Mouse (Mus musculus) ES-E14 (cell line): ENCODE data around the gene Pip5k1a. TPM values are rescaled to one million over a fixed set of nuclear protein-coding genes. Genes with fewer than 3 reads are reported as not detected.
"Not testable (repeated sequence)": the region's sequence is repeated elsewhere in the genome, so short reads cannot be mapped to it uniquely, and the experiment has no call there.

ENCODE experiments used
- DNase-seq: peaks from one replicate; pipeline ENCODE4 v3.0.0-alpha.2; 2013; ENCODE audit warnings: low read depth, low spot score
- H3K27ac ChIP-seq: 2 replicates; pipeline ENCODE4 v1.5.1; 2012; ENCODE audit warnings: low read depth, mild to moderate bottlenecking, low read length, moderate library complexity, mixed read lengths; ENCODE audit not compliant: poor library complexity, insufficient read depth, severe bottlenecking
- H3K36me3 ChIP-seq: 2 replicates; pipeline ENCODE4 v1.6.1; 2012; ENCODE audit warnings: mild to moderate bottlenecking, low read length, moderate library complexity, mixed read lengths; ENCODE audit not compliant: control insufficient read depth, poor library complexity, insufficient read depth, severe bottlenecking
- H3K4me1 ChIP-seq, 2 experiments: fragments of 150-350 bp in 1 of 2; sonication (generic) in 1 of 2; 2 replicates each; pipeline ENCODE4 v1.6.1; 2012; ENCODE audit warnings: low read length in 2 of 2, mild to moderate bottlenecking in 1 of 2, mixed read lengths in 1 of 2; ENCODE audit not compliant: control insufficient read depth in 2 of 2, insufficient read depth in 2 of 2, poor library complexity in 1 of 2
- H3K4me3 ChIP-seq, 2 experiments: fragments of 150-350 bp in 1 of 2; sonication (generic) in 1 of 2; 2 replicates each; pipeline ENCODE4 v1.5.1; 2012; ENCODE audit warnings: low read length in 2 of 2, low read depth in 1 of 2, mild to moderate bottlenecking in 1 of 2, mixed read lengths in 1 of 2; ENCODE audit not compliant: insufficient read depth in 1 of 2, poor library complexity in 1 of 2, severe bottlenecking in 1 of 2
- H3K9ac ChIP-seq: 2 replicates; pipeline ENCODE4 v1.6.1; 2012; ENCODE audit warnings: low read depth, mild to moderate bottlenecking, low read length, mixed read lengths; ENCODE audit not compliant: poor library complexity, insufficient read depth, severe bottlenecking
- H3K9me3 ChIP-seq: fragments of 150-350 bp; sonication (generic); 2 replicates; pipeline ENCODE4 v1.6.1; 2012; ENCODE audit warnings: low read depth, mild to moderate bottlenecking, low read length; ENCODE audit not compliant: control insufficient read depth, insufficient read depth
- CHD2 ChIP-seq: IDR thresholded peaks from 2 replicates; pipeline ENCODE4 v1.6.1; 2014; ENCODE audit warnings: mild to moderate bottlenecking, low read depth, low read length, inconsistent platforms
- HCFC1 ChIP-seq: IDR thresholded peaks from 2 replicates; pipeline ENCODE4 v1.6.1; 2012; ENCODE audit warnings: low read length, inconsistent platforms, borderline replicate concordance; ENCODE audit not compliant: insufficient read depth
- MAFK ChIP-seq: IDR thresholded peaks from 2 replicates; pipeline ENCODE4 v1.6.1; 2014; ENCODE audit warnings: mild to moderate bottlenecking, low read depth, low read length, inconsistent platforms; ENCODE audit not compliant: insufficient read depth
- ZC3H11A ChIP-seq: IDR thresholded peaks from 2 replicates; pipeline ENCODE4 v1.6.1; 2012; ENCODE audit warnings: low read depth, mild to moderate bottlenecking, inconsistent platforms, low read length, borderline replicate concordance
- ZNF384 ChIP-seq: IDR thresholded peaks from 2 replicates; pipeline ENCODE4 v1.6.1; 2012; ENCODE audit warnings: low read depth, low read length, inconsistent platforms
- in situ Hi-C, 2 experiments: fragments of 600-800 bp; cut with MboI; formaldehyde crosslinking; loops; one replicate each; pipeline ENCODE4 v1.15.1; 2025; ENCODE audit warnings: low sequenced_read_pairs in 2 of 2, inconsistent platforms in 1 of 2; ENCODE audit not compliant: unreplicated experiment in 2 of 2
- total RNA-seq: library from RNA; depleted of rRNA; stranded (reverse); fragments of 300-350 nt; gene quantifications from 2 replicates; pipeline ENCODE4 v1.2.3, GENCODE M21; 2012

The Pip5k1a gene
- total RNA-seq, 1 experiment = 30.7 TPM

- no peak overlapping the region for H3K27ac ChIP-seq
- H3K9ac ChIP-seq = peak overlapping the region; percentile 51
- no peaks in the 10 kb centered on the region for H3K36me3 ChIP-seq
- in situ Hi-C loops = no loop called here
- no peak for TF ChIP-seq ZNF384
- TF ChIP-seq ZC3H11A = no peak
- no peak for TF ChIP-seq HCFC1
- no peak for TF ChIP-seq CHD2
- no peak for TF ChIP-seq MAFK
- no peaks in the 10 kb centered on the region for H3K9me3 ChIP-seq
- no peak for DNase-seq
- H3K4me1 ChIP-seq = peaks cover 3 to 17% of the 10 kb centered on the region in 2 experiments; a peak in 3 of 4 replicates
- peak overlapping the region; percentile 31 to 47; a peak in 3 of 4 replicates for H3K4me3 ChIP-seq
Observed at GRCm38 (mm10) chr3:95139586-95140288, 33.0 kb upstream of the Pip5k1a start.

- no peaks in the 10 kb centered on the region; the same call in 1 of the 2 replicates for H3K36me3 ChIP-seq
- H3K27ac ChIP-seq = no peak overlapping the region
- H3K4me3 ChIP-seq = no peak overlapping the region
- DNase-seq = no peak
- no peak for TF ChIP-seq HCFC1
- no peak for TF ChIP-seq ZNF384
- no peak for TF ChIP-seq ZC3H11A
- TF ChIP-seq CHD2 = no peak
- no peak for TF ChIP-seq MAFK
- H3K9ac ChIP-seq = no peak overlapping the region
- in situ Hi-C loops = no loop called here
- H3K4me1 ChIP-seq = peaks cover 3 to 20% of the 10 kb centered on the region in 2 experiments; a peak in 3 of 4 replicates
- H3K9me3 ChIP-seq = no peaks in the 10 kb centered on the region
Observed at GRCm38 (mm10) chr3:95136336-95136735, 29.6 kb upstream of the Pip5k1a start.

GRCm38 (mm10) chr3:95135433-95136052 is 28.8 kb upstream of the Pip5k1a start:
- Histone ChIP-seq H3K9me3 (no peaks in the 10 kb centered on the region), H3K9ac (no peak overlapping the region), H3K36me3 (no peaks in the 10 kb centered on the region; the same call in 1 of the 2 replicates), H3K4me1 (peaks cover 3 to 19% of the 10 kb centered on the region in 2 experiments; a peak in 3 of 4 replicates), H3K4me3 (0 out of 4 replicates have a peak overlapping the region, but pooled peaks of 1 of the 2 experiments have one; percentile 15), H3K27ac (no peak overlapping the region)
- TF ChIP-seq ZNF384 (no peak), MAFK (no peak), ZC3H11A (no peak), CHD2 (no peak), HCFC1 (no peak)
- in situ Hi-C loops = no loop called here
- no peak for DNase-seq

- H3K4me3 ChIP-seq = peak overlapping the region; percentile 41 to 58; a peak in 3 of 4 replicates
- in situ Hi-C loops = no loop called here
- TF ChIP-seq MAFK (no peak), CHD2 (no peak), HCFC1 (no peak), ZNF384 (no peak), ZC3H11A (no peak)
- H3K4me1 ChIP-seq = peaks cover 3 to 14% of the 10 kb centered on the region in 2 experiments; a peak in 2 of 4 replicates
- no peak overlapping the region for H3K27ac ChIP-seq
- no peak overlapping the region for H3K9ac ChIP-seq
- H3K9me3 ChIP-seq = no peaks in the 10 kb centered on the region
- H3K36me3 ChIP-seq = no peaks in the 10 kb centered on the region; the same call in 1 of the 2 replicates
- DNase-seq = no peak
Observed at GRCm38 (mm10) chr3:95135023-95135422, 28.3 kb upstream of the Pip5k1a start.

GRCm38 (mm10) chr3:95134133-95134532 is 27.4 kb upstream of the Pip5k1a start:
- in situ Hi-C loops = not testable (repeated sequence)

More at GRCm38 (mm10) chr3:95134133-95134532, 27.4 kb upstream of the Pip5k1a start:
- H3K9me3 ChIP-seq, DNase-seq, H3K4me3 ChIP-seq, H3K36me3 ChIP-seq, H3K27ac ChIP-seq, H3K9ac ChIP-seq, H3K4me1 ChIP-seq: not testable (repeated sequence)
